ENCODE assay signal across 8 mouse cellular contexts in genomic region chr11:103333719-103334398, GRCm38 (mm10). TPM values are rescaled to one million over a fixed set of nuclear protein-coding genes. Genes with fewer than 3 reads are reported as not detected.
DNase-seq lines count a peak whose midpoint lies in the region; ATAC-seq and TF ChIP-seq lines count a peak whose summit lies in the region.

No protein-coding gene starts in this region.

- H3K9me3 ChIP-seq in forebrain, embryonic 15.5 days, result no peaks in the 10 kb centered on the region
- H3K9me3 ChIP-seq in intestine, embryonic 16.5 days (ENCODE audit: control insufficient read depth, low read length), result no peaks in the 10 kb centered on the region
- no peaks in the 10 kb centered on the region for H3K9me3 ChIP-seq in liver, embryonic 14.5 days (ENCODE audit: control insufficient read depth, low read length)

- H3K27ac ChIP-seq in left cerebral cortex, adult 2 months, result no peak overlapping the region
- no peak overlapping the region for H3K27ac ChIP-seq in forebrain, embryonic 15.5 days (replicated peaks)
- no peak overlapping the region for H3K27ac ChIP-seq in intestine, embryonic 16.5 days (ENCODE audit: low read length)
- H3K27ac ChIP-seq in liver, embryonic 14.5 days, result no peak overlapping the region

- ATAC-seq in forebrain, embryonic 15.5 days (replicated peaks), result no peak
- 0 out of 2 replicates have a peak, but pooled peaks have one; percentile 29 for ATAC-seq in intestine, embryonic 16.5 days
- no peak for ATAC-seq in liver, embryonic 14.5 days (ENCODE audit: insufficient read depth)

- DNase-seq in left cerebral cortex, adult 2 months (ENCODE audit: extremely low spot score in 1 of 2, low spot score in 2 of 2), result peak; percentile 40 to 42
- no peak for DNase-seq in left cerebral cortex, postnatal 36 days (ENCODE audit: low spot score in 2 of 2)
- DNase-seq in cerebellum, adult 18-20 months, result peak; percentile 77 to 81
- no peak for DNase-seq in liver, embryonic 14.5 days (ENCODE audit: low read depth in 3 of 3, low spot score in 3 of 3)
- DNase-seq in right cerebral cortex, postnatal 14 days, result peak; percentile 57
- no peak for DNase-seq in spleen, postnatal 36 days (ENCODE audit: low spot score in 2 of 2)

- peak overlapping the region; percentile 26; the same call in 1 of the 2 replicates for H3K9ac ChIP-seq in forebrain, embryonic 15.5 days (replicated peaks)
- 0 out of 2 replicates have a peak overlapping the region, but pooled peaks have one; percentile 21 for H3K9ac ChIP-seq in intestine, embryonic 16.5 days (ENCODE audit: low read depth, low read length)
- H3K9ac ChIP-seq in liver, embryonic 14.5 days (replicated peaks), result no peak overlapping the region

- peak overlapping the region; percentile 21; the same call in 1 of the 2 replicates for H3K4me3 ChIP-seq in left cerebral cortex, adult 2 months
- peak overlapping the region; percentile 33 for H3K4me3 ChIP-seq in forebrain, embryonic 15.5 days
- H3K4me3 ChIP-seq in intestine, embryonic 16.5 days (ENCODE audit: low read length), result peak overlapping the region; percentile 28; the same call in 1 of the 2 replicates
- no peak overlapping the region for H3K4me3 ChIP-seq in liver, embryonic 14.5 days (ENCODE audit: insufficient read depth in 1 of 2, low read depth in 2 of 2, low read length in 2 of 2)

- H3K27me3 ChIP-seq in forebrain, embryonic 15.5 days, result peaks cover 16% of the 10 kb centered on the region
- H3K27me3 ChIP-seq in intestine, embryonic 16.5 days (replicated peaks; ENCODE audit: control insufficient read depth, insufficient read depth, low read length), result no peaks in the 10 kb centered on the region
- no peaks in the 10 kb centered on the region for H3K27me3 ChIP-seq in liver, embryonic 14.5 days (ENCODE audit: control insufficient read depth, insufficient read depth, low read length)

- intact Hi-C loops in left cerebral cortex, adult 2 months (cut with DNase I), result loop anchor here (1.0 kb wide), 1 partner anchor 222 kb away; no protein-coding TSS in a partner anchor
- intact Hi-C loops in left cerebral cortex, postnatal 36 days (cut with DNase I), result loop anchor here (5.0 kb wide), 1 partner anchor 218 kb away; no protein-coding TSS in a partner anchor

- peak overlapping the region; percentile 54 for H3K4me2 ChIP-seq in forebrain, embryonic 15.5 days (replicated peaks)
- H3K4me2 ChIP-seq in intestine, embryonic 16.5 days (ENCODE audit: low read depth, low read length), result peak overlapping the region; percentile 50; the same call in 1 of the 2 replicates
- H3K4me2 ChIP-seq in liver, embryonic 14.5 days (ENCODE audit: low read depth), result no peak overlapping the region

- 11% methylated on average over 40 of the region's 40 CpGs for WGBS in forebrain, embryonic 15.5 days
- 24% methylated on average over 40 of the region's 40 CpGs for WGBS in intestine, embryonic 16.5 days
- 63% methylated on average over 40 of the region's 40 CpGs for WGBS in liver, embryonic 14.5 days (ENCODE audit: insufficient replicate concordance)

- TF ChIP-seq EP300 in liver, embryonic 14.5 days (IDR thresholded peaks at IDR 0.05; ENCODE audit: low read depth), result no peak

- peaks cover 15% of the 10 kb centered on the region for H3K4me1 ChIP-seq in forebrain, embryonic 15.5 days
- peaks cover 17% of the 10 kb centered on the region; the same call in 1 of the 2 replicates for H3K4me1 ChIP-seq in intestine, embryonic 16.5 days (ENCODE audit: control insufficient read depth, insufficient read depth, low read length)
- no peaks in the 10 kb centered on the region for H3K4me1 ChIP-seq in liver, embryonic 14.5 days (replicated peaks; ENCODE audit: control insufficient read depth in 2 of 2, insufficient read depth in 2 of 2, low read length in 1 of 2)

- peak; percentile 54 for TF ChIP-seq CTCF in left cerebral cortex, adult 2 months (IDR thresholded peaks at IDR 0.05)
- peak; percentile 48 for TF ChIP-seq CTCF in liver, embryonic 14.5 days (IDR thresholded peaks at IDR 0.05; ENCODE audit: low read depth)

- no peaks in the 10 kb centered on the region for H3K36me3 ChIP-seq in forebrain, embryonic 15.5 days
- H3K36me3 ChIP-seq in intestine, embryonic 16.5 days (ENCODE audit: control insufficient read depth, insufficient read depth, low read length), result peaks cover 3% of the 10 kb centered on the region; the same call in 1 of the 2 replicates
- H3K36me3 ChIP-seq in liver, embryonic 14.5 days (replicated peaks; ENCODE audit: control insufficient read depth, insufficient read depth, low read depth), result no peaks in the 10 kb centered on the region

RNA-seq across cellular contexts. Expression of gene Arhgap27, which starts 29.6 kb away (rescaled TPM):
- 10 to 100 TPM; 10.8 to 14.0 TPM for total RNA-seq in left cerebral cortex, adult 2 months (2021)
- 10 to 100 TPM; 11.6 to 12.6 TPM for total RNA-seq in left cerebral cortex, postnatal 36 days (2021)
- polyA plus RNA-seq in forebrain, embryonic 15.5 days (2015; fragmentation: Nextera tagmentation; extraction: Ambion mirVana), result 2.5 and 3.0 TPM in 2 replicates
- 40.2 and 42.3 TPM in 2 replicates for polyA plus RNA-seq in intestine, embryonic 16.5 days (2015; fragmentation: Nextera tagmentation; extraction: Ambion mirVana)
- 2.6 TPM in 2 replicates for polyA plus RNA-seq in liver, embryonic 14.5 days (2012; rRNA removed)
- polyA plus RNA-seq in liver, embryonic 14.5 days (2014; fragmentation: Nextera tagmentation; extraction: Ambion mirVana), result 1.4 and 1.5 TPM in 2 replicates

Comparison
In these comparisons a context has a peak if more than half of its experiments do, and no peak if none do; other contexts are left out.
1. DNase-seq: peak in left cerebral cortex, adult 2 months (2 of 2), cerebellum, adult 18-20 months (2 of 2) and right cerebral cortex, postnatal 14 days (single experiment); none in left cerebral cortex, postnatal 36 days (0 of 2), liver, embryonic 14.5 days (0 of 3) and spleen, postnatal 36 days (0 of 2).
2. H3K4me3 ChIP-seq: peak in left cerebral cortex, adult 2 months (single experiment), forebrain, embryonic 15.5 days (single experiment) and intestine, embryonic 16.5 days (single experiment); none in liver, embryonic 14.5 days (0 of 2).
3. RNA of gene Arhgap27, which starts 29.6 kb away (polyA plus RNA-seq): 40.2 to 42.3 TPM in intestine, embryonic 16.5 days; 1.4 to 2.6 TPM in liver, embryonic 14.5 days and 2.5 to 3.0 TPM in forebrain, embryonic 15.5 days; every median in the first group is over 10 times any median in the second.